Mouse (Mus musculus) G1E (cell line): ENCODE results near the gene Mcm9.

Source experiments
- CTCF ChIP-seq: IDR thresholded peaks from 2 replicates; pipeline ENCODE4 v1.5.1; 2012; ENCODE audit warnings: low read depth, low read length, inconsistent platforms, mixed read lengths
- GATA1 ChIP-seq: IDR thresholded peaks from 2 replicates; pipeline ENCODE4 v1.6.1; 2012; ENCODE audit warnings: borderline replicate concordance, low read length, inconsistent platforms, mixed read lengths
- GATA2 ChIP-seq: IDR thresholded peaks from 2 replicates; pipeline ENCODE4 v1.6.1; 2012; ENCODE audit warnings: low read depth, low read length, inconsistent platforms, borderline replicate concordance
- POLR2AphosphoS5 ChIP-seq: IDR thresholded peaks from 2 replicates; pipeline ENCODE4 v1.6.1; 2012; ENCODE audit warnings: low read depth, low read length, inconsistent platforms; ENCODE audit not compliant: insufficient replicate concordance
- TAL1 ChIP-seq: conservative IDR thresholded peaks from 2 replicates; pipeline ENCODE4 v1.6.1; 2012; ENCODE audit warnings: low read depth, low read length, inconsistent platforms, mixed read lengths

DNA sequence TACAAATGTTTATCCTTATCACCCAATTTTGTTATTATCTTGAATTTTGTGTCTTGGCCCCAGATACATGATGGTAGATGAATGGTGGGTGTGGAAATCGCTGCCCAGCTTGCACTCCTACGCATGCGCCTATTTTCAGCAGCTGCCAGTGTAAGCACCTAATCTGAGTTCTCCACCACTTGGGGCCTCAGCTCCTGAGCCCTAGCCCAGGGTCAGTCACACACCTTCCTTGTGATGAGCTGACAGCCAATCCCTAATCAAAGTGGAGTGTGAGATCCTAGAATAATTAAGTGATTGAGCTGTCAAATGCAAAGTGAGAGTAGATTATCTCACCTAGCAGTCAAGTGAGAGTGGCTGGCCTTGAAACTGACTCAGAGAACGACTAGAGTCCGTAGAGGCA, 97.9 kb downstream of the Mcm9 start:
- TF ChIP-seq GATA1 (no peak), CTCF (no peak), TAL1 (no peak), POLR2AphosphoS5 (no peak), GATA2 (no peak)
